Comparison of ENCODE assay signal across 14 mouse cellular contexts in the genomic region with DNA sequence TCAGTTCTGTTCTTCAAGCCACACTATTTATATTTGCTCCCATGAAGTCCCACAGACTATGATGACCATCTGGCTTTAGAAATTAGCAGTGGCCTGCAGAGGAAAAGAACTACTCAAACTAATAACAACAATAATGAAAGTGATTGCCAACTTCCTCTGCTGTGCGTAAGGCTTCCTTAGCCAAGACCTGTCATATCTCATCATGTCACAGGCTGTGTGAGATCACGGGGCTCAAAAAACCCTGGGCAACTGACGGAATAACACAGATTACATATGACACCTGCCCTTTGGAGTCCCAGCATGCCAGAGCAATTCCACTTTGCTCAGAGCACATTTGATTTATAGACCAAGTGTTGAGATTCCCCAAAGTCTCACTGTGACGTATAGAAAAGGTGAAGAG.
DNase-seq lines count a peak whose midpoint lies in the region; ATAC-seq lines count a peak whose summit lies in the region.
"Had no signal": no experiment of that assay in that cellular context is flagged by ENCODE, and none has a peak within 500 bp of the region (broad histone marks: within the 10 kb centered on the region; RNA-seq: fewer than 3 reads in every experiment).

No protein-coding gene starts in this region.

- H3K4me1 ChIP-seq in hindbrain, embryonic 14.5 days (replicated peaks; ENCODE audit: control insufficient read depth, insufficient read depth, low read length), result no peaks in the 10 kb centered on the region
- no peaks in the 10 kb centered on the region; the same call in 1 of the 2 replicates for H3K4me1 ChIP-seq in hindbrain, embryonic 13.5 days (replicated peaks)
- H3K4me1 ChIP-seq: forebrain, embryonic 13.5 days; megakaryocyte, embryonic 14.5 days had no signal

- no peak overlapping the region for H3K4me3 ChIP-seq in hindbrain, embryonic 14.5 days (replicated peaks; ENCODE audit: low read length)
- no peak overlapping the region for H3K4me3 ChIP-seq in hindbrain, embryonic 13.5 days
- H3K4me3 ChIP-seq: forebrain, embryonic 13.5 days; limb, embryonic 12.5 days; megakaryocyte, embryonic 14.5 days had no signal

- no peak overlapping the region for H3K27ac ChIP-seq in hindbrain, embryonic 14.5 days
- H3K27ac ChIP-seq in hindbrain, embryonic 13.5 days, result no peak overlapping the region
- H3K27ac ChIP-seq: forebrain, embryonic 13.5 days; limb, embryonic 12.5 days had no signal

- H3K36me3 ChIP-seq in hindbrain, embryonic 14.5 days (replicated peaks; ENCODE audit: control insufficient read depth, insufficient read depth), result no peaks in the 10 kb centered on the region
- H3K36me3 ChIP-seq in hindbrain, embryonic 13.5 days, result no peaks in the 10 kb centered on the region
- H3K36me3 ChIP-seq: limb, embryonic 12.5 days had no signal

- H3K9me3 ChIP-seq in hindbrain, embryonic 14.5 days (ENCODE audit: control insufficient read depth, low read length), result no peaks in the 10 kb centered on the region
- no peaks in the 10 kb centered on the region for H3K9me3 ChIP-seq in hindbrain, embryonic 13.5 days
- H3K9me3 ChIP-seq: forebrain, embryonic 13.5 days; limb, embryonic 12.5 days; megakaryocyte, embryonic 14.5 days had no signal

- ATAC-seq in hindbrain, embryonic 14.5 days (ENCODE audit: low FRiP score), result no peak
- no peak for ATAC-seq in hindbrain, embryonic 13.5 days (ENCODE audit: low FRiP score)
- ATAC-seq in monocyte, adult 5-6 weeks (replicated peaks; ENCODE audit: insufficient number of reproducible peaks, low FRiP score, low TSS enrichment, poor library complexity, severe bottlenecking), result no peak
- ATAC-seq: forebrain, embryonic 13.5 days; intestine, embryonic 16.5 days had no signal

- H3K9ac ChIP-seq in hindbrain, embryonic 14.5 days, result no peak overlapping the region
- H3K9ac ChIP-seq in hindbrain, embryonic 13.5 days, result no peak overlapping the region
- H3K9ac ChIP-seq: forebrain, embryonic 13.5 days; limb, embryonic 12.5 days had no signal

- no peak overlapping the region for H3K4me2 ChIP-seq in hindbrain, embryonic 14.5 days (replicated peaks)
- no peak overlapping the region for H3K4me2 ChIP-seq in hindbrain, embryonic 13.5 days
- H3K4me2 ChIP-seq: forebrain, embryonic 13.5 days; limb, embryonic 12.5 days had no signal

- WGBS in hindbrain, embryonic 14.5 days, result 73% methylated on average over 4 of the region's 4 CpGs
- WGBS in hindbrain, embryonic 13.5 days, result 80% methylated on average over 4 of the region's 4 CpGs

- no peaks in the 10 kb centered on the region for H3K27me3 ChIP-seq in hindbrain, embryonic 14.5 days (ENCODE audit: control insufficient read depth, insufficient read depth, low read length)
- peaks cover 10% of the 10 kb centered on the region; the same call in 1 of the 2 replicates for H3K27me3 ChIP-seq in hindbrain, embryonic 13.5 days
- H3K27me3 ChIP-seq: forebrain, embryonic 13.5 days; megakaryocyte, embryonic 14.5 days had no signal

- peak; percentile 24 for DNase-seq in hindbrain, embryonic 14.5 days (ENCODE audit: low spot score)
- peak; percentile 81 for DNase-seq in cerebellum, adult 11 months
- peak; percentile 78 to 80 for DNase-seq in cerebellum, postnatal 25 days
- DNase-seq in lung, postnatal 25 days (ENCODE audit: low spot score), result peak; percentile 38
- DNase-seq in layer of hippocampus, postnatal 36 days, result no peak
- no peak for DNase-seq in right cerebral cortex, postnatal 36 days (ENCODE audit: low spot score in 2 of 2)
- DNase-seq: gastrocnemius, postnatal 14 days; right cerebral cortex, adult 18-20 months had no signal

Comparison
In these comparisons a context has a peak if more than half of its experiments do, and no peak if none do; other contexts are left out.
1. DNase-seq: peak in hindbrain, embryonic 14.5 days (single experiment), cerebellum, adult 11 months (single experiment), cerebellum, postnatal 25 days (2 of 2) and lung, postnatal 25 days (single experiment); none in layer of hippocampus, postnatal 36 days (0 of 2) and right cerebral cortex, postnatal 36 days (0 of 2).